Mouse (Mus musculus) MEL-GATA-1-ER (cell line): Measurements from ENCODE around the gene Chst7.

Source experiments
- DNase-seq: peaks from one replicate; pipeline ENCODE4 v3.0.0-alpha.2; 2012; ENCODE audit warnings: low read depth; ENCODE audit errors: extremely low read depth

Gene Chst7

DNA sequence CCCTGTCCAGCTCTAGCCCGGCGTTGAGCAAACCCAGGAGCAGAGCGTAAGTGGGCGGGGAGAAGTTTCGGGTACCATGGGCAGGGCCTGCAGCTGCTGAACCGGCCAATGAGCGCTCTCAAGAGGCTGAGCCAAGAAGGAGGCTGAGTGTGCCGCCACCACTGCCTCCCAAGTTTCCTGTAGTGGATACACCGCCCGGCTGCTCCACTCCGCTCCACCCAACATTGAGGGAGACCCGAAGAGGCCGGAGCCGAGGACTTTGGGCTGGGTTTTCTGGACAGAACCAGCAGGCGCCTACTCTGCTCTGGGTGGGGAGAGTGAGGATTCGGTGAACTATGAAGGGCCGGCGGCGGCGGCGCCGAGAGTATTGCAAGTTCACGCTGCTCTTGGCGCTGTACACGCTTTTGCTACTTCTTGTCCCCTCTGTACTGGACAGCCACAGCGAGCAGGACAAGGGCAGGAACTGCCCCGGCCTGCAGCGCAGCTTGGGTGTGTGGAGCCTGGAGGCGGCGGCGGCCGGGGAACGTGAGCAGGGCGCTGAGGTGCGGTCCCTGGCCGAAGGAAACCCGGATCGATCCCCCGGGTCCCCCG is at the start of gene Chst7:
Gene Chst7, plus strand, starts transcription at position 180 of the 591 bp plus-strand sequence.
- no peak for DNase-seq

DNA sequence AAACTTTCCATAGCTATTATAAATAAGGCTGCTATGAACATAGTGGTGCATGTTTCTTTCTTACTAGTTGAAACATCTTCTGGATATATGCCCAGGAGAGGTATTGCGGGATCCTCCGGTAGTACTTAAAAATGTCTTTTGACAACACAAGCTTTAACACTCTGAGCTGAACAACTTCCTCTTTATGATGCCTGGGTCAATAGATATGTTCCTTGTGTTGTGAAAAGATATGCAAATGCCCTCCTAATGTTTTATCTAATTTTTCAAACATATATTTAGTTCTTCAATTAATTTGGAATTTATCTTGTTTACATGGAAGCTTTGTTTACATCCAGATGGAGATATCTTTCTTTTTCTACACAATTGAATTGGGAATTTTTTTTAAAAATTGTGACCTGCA is 47.1 kb upstream of the Chst7 start:
- DNase-seq: peak; percentile 89

DNA sequence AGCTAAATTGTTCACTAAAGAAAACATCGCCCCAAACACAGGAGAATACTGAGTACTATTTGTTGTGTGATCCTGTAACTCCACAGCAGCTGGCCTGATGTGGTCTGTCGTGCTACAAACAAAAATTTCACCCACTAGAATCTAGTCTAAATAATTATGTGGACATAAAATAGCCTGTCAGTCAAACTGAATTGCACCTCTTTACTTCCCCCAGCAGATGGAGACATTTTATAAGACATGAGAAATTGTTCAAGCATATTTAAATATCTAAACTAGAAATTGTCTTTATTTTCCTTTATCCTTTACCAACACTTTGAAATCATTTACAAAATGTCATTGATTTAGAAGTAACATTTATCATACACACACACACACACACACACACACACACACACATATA is 38.4 kb upstream of the Chst7 start:
- peak; percentile 36 for DNase-seq

DNA sequence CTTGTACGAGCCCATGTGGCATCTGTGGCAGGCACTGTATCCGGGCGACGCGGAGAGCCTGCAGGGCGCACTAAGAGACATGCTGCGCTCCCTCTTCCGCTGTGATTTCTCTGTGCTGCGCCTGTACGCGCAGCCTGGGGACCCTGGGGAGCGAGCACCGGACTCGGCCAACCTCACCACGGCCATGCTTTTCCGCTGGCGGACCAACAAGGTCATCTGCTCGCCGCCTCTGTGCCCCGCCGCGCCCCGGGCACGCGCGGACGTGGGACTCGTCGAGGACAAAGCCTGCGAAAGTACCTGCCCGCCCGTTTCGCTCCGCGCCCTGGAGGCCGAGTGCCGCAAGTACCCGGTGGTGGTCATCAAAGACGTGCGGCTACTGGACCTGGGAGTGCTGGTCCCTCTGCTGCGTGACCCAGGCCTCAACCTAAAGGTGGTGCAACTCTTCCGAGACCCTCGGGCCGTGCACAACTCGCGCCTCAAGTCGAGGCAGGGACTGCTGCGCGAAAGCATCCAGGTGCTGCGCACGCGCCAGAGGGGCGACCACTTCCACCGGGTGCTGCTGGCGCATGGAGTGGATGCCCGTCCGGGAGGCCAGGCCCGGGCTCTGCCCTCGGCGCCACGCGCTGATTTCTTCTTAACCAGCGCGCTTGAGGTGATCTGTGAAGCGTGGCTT is 872 bp downstream of the Chst7 start:
- no peak for DNase-seq

DNA sequence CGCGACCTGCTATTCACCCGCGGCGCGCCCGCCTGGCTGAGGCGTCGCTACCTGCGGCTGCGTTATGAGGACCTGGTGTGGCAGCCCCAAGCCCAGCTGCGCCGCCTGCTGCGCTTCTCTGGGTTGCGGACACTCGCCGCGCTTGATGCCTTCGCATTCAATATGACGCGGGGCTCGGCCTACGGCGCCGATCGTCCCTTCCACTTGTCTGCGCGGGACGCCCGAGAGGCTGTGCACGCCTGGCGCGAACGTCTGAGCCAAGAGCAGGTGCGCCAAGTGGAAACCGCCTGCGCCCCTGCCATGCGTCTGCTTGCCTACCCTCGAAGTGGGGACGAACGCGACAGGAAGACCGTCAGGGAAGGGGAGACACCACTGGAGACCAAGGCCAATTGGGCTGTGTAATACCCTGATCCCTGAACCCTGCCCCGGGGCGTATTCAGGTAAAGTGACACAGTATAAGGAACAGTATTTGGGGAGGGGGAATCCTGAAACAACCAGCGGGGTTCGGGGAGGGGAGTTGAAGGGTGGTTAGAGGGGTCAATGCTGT is 1.5 kb downstream of the Chst7 start:
- DNase-seq: no peak

DNA sequence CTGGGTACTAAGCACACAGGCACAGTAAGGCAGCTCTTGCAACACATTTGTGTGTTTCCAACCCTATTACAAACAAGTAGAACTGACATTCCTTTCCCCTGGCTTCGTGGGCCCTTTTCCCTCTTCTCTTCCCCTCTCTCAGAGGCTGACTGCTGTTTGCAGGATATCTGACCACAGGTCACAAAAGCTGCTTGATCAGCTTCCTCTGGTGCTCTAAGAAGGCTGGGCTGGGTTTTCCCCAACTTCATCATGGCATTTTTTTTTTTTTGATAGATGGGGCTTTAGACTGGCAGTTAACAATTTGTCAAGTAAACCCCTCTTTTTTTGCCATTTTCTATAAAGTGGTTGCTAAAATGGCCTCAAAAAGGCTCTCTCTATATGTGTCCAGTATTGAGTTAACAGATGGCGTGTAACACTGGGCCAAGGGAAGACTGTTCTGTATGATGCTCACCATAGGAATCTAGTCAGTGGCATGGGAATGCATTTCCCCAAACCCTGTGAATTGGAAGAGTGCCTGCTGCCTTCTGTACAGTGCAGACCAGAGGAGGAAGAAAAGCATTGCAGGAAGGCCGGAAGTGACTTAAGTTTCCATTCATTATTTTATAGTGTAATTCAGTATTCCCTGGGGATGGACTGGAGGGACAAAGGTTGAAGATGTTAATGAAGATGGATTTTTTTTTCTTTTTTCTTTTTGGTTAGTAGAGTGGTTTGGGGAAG is 2.6 kb downstream of the Chst7 start:
- DNase-seq: no peak

DNA sequence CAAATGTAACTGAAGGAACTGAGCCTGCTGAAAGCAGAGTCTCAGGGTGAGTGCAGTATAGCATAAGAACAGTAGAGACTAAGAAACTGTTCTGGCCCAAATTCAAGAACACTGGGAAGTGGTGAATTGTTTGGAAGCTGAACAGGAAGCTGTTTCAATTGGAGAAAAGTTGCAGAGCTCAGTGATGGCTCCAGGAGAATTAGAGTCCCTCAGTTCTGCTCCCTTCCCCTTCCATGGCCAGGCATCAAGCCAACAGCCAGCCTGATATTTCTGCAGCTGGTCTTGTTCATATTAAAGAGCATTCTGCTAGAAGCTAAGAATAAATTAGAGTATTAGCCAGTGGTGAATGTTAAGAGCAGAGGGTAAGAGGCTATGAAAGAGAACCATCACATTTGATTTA is 7.3 kb downstream of the Chst7 start:
- DNase-seq: no peak

DNA sequence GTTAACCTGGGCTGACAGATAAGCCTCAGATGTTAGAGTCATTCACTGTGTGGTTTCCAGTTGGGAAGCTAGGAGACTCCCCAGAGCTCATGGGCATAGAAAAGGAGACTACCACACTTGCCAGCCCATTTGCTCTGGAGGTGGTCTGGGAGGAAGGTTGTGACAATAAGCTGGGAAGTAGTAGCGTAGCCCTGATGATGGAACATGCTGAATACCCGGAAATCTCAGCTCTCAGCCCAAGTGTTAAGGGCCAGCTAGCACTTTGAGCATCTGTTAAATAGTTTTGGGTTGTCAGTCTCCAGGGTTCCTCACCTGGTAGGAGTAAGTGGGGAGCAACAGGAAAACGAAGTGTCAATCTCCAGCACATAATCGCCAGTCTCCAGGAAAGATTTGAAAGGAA is 10.8 kb downstream of the Chst7 start:
- DNase-seq: no peak

DNA sequence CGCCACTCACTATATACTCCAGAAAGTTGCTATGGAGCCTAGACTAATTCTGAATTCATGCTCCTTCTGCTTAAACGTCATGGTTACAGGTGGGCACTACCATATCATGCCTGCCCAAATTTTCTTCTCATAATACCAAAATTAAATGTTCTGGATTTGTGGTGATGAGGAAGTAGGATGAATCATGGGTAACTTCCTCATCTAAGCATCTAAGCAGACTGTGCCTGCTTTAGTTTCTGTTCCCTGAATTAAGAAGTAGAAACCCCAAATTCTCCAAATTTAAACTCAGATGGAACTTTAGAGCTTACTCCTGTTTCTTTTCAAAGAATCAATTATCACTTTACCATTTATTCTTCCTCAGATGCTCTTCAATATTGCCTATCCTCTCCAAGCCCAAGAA is 58.4 kb downstream of the Chst7 start:
- no peak for DNase-seq

DNA sequence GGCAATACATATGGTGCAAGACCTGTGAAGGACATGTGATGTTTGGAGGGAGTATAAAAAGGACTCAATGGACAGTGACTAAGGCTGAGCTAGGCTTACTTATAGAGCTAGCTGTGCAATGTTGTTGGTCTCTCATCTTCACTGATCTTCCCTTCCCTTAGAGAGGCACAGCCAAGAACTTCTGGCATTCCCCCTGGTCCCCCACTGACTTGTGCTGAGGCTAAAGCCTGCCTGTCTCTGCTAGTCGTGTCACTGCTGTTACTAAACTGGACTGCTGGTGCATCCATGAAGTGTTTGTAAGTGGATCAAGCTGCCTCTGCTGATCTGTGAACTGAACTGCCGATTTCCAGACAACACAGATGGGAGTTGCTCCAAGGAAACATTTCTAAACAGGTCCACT is 66.1 kb downstream of the Chst7 start:
- no peak for DNase-seq

DNA sequence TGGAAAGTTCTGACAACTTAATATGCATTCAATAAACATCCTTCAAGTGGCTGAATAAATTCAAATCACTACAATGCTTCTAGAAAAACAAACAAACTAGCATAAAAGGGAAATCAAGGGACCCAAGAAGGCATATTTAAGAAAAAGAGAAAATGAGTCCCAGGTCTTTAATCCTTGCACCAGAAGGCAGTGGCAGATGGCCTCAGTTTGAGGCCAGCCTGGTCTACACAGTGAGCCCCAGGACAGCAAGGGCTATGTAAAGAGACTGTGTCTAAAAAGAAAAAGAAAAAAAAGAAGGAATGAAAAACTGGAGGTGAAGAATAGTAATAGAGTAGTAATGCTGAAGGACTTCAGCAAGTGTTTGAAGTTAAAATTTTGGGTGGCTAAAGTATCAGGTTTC is 69.6 kb downstream of the Chst7 start:
- no peak for DNase-seq

DNA sequence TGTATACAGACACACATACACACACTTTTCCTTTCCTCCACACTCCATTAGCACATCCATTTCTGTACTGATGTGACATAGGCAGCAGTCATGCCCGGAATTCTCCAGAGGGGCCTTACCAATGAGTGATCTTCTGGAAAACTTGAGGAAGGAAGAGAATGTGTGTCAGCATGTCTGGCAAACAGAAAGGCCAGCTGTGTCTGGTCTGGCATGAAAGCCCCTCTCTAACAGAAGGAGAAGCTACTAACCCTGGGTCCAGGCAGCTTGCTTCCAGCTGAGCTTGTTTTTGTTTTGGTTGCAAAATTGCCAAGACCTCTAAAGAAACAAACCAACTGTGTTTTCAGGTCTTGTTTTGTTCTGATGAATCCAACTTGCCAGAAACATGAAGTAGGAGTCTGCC is 70.1 kb downstream of the Chst7 start:
- DNase-seq: no peak
